Mouse (Mus musculus) thymus, adult 2 months (tissue): ENCODE data around the gene Dclk1. TPM values are rescaled to one million over a fixed set of nuclear protein-coding genes. Genes with fewer than 3 reads are reported as not detected.

Source experiments
- DNase-seq: peaks from one replicate; pipeline ENCODE4 v3.0.0; 2021
- H3K27ac ChIP-seq: fragments of 200-500 bp; 2 replicates; pipeline ENCODE4 v1.5.1; 2012; ENCODE audit warnings: low read length, control low read depth; ENCODE audit not compliant: control insufficient read depth, insufficient read depth
- H3K27me3 ChIP-seq: fragments of 200-500 bp; 2 replicates; pipeline ENCODE4 v1.6.1; 2012; ENCODE audit warnings: mild to moderate bottlenecking, low read length, moderate library complexity, mixed read lengths; ENCODE audit not compliant: control insufficient read depth, insufficient read depth
- H3K36me3 ChIP-seq: fragments of 200-500 bp; 2 replicates; pipeline ENCODE4 v1.6.1; 2012; ENCODE audit warnings: mild to moderate bottlenecking, low read length, moderate library complexity; ENCODE audit not compliant: control insufficient read depth, insufficient read depth
- H3K4me1 ChIP-seq: fragments of 200-500 bp; replicated peaks from 2 replicates; pipeline ENCODE4 v1.6.1; 2012; ENCODE audit warnings: low read length; ENCODE audit not compliant: control insufficient read depth, insufficient read depth
- H3K4me3 ChIP-seq: fragments of 200-500 bp; 2 replicates; pipeline ENCODE4 v1.5.1; 2012; ENCODE audit warnings: mild to moderate bottlenecking, low read length, control low read depth, moderate library complexity; ENCODE audit not compliant: control insufficient read depth, insufficient read depth
- CTCF ChIP-seq: fragments of 200-500 bp; IDR thresholded peaks from 2 replicates; pipeline ENCODE4 v1.5.1; 2012; ENCODE audit warnings: mild to moderate bottlenecking, control low read depth, low read length, moderate library complexity, borderline replicate concordance; ENCODE audit not compliant: control insufficient read depth, poor library complexity, insufficient read depth; ENCODE audit errors: extremely low read depth
- POLR2A ChIP-seq: fragments of 200-500 bp; IDR thresholded peaks from 2 replicates; pipeline ENCODE4 v1.6.1; 2012; ENCODE audit warnings: mild to moderate bottlenecking, low read length, control low read depth, moderate library complexity; ENCODE audit not compliant: control insufficient read depth, poor library complexity, insufficient read depth; ENCODE audit errors: extremely low read depth
- WGBS: fragments of 180-500 bp; shearing (Covaris S2); methylation state at CpG from one replicate; pipeline ENCODE4 v1.1.7; 2018; 5-methylcytosine and 5-hydroxymethylcytosine counted together
- polyA plus RNA-seq: library from polyadenylated mRNA; depleted of rRNA; stranded (reverse); fragments of >200 nt; gene quantifications from 2 replicates; pipeline ENCODE4 v1.2.3, GENCODE M21; 2012

Dclk1 gene
- polyA plus RNA-seq, 1 experiment: 1.6 TPM

- H3K27ac ChIP-seq: no peak overlapping the region
- H3K4me3 ChIP-seq: no peak overlapping the region
- H3K36me3 ChIP-seq: no peaks in the 10 kb centered on the region
- WGBS: 42% methylated on average over 18 of the region's 18 CpGs
- TF ChIP-seq POLR2A: no peak
- TF ChIP-seq CTCF: no peak
- DNase-seq: no peak
- H3K27me3 ChIP-seq: no peaks in the 10 kb centered on the region
- H3K4me1 ChIP-seq: no peaks in the 10 kb centered on the region
These were observed 15.5 kb upstream of the Dclk1 start for GRCm38 (mm10) chr3:55226501-55227213.

GRCm38 (mm10) chr3:55227214-55227581, 15.0 kb upstream of the Dclk1 start:
- Histone ChIP-seq H3K27me3 (no peaks in the 10 kb centered on the region), H3K4me1 (no peaks in the 10 kb centered on the region), H3K27ac (no peak overlapping the region), H3K36me3 (no peaks in the 10 kb centered on the region), H3K4me3 (no peak overlapping the region)
- TF ChIP-seq CTCF: no peak
- no peak for TF ChIP-seq POLR2A
- no peak for DNase-seq
- 24% methylated on average over 4 of the region's 4 CpGs for WGBS

GRCm38 (mm10) chr3:55242422-55243055, 375 bp downstream of the Dclk1 start:
- Histone ChIP-seq H3K27ac (no peak overlapping the region), H3K27me3 (no peaks in the 10 kb centered on the region), H3K36me3 (no peaks in the 10 kb centered on the region), H3K4me1 (no peaks in the 10 kb centered on the region), H3K4me3 (no peak overlapping the region)
- DNase-seq: no peak
- TF ChIP-seq POLR2A (no peak), CTCF (no peak)
- 6% methylated on average over 45 of the region's 45 CpGs for WGBS

- H3K27ac ChIP-seq: no peak overlapping the region
- no peaks in the 10 kb centered on the region for H3K36me3 ChIP-seq
- no peaks in the 10 kb centered on the region for H3K4me1 ChIP-seq
- H3K27me3 ChIP-seq: no peaks in the 10 kb centered on the region
- no peak for DNase-seq
- no peak for TF ChIP-seq CTCF
- TF ChIP-seq POLR2A: no peak
- no peak overlapping the region for H3K4me3 ChIP-seq
- 10% methylated on average over 8 of the region's 8 CpGs for WGBS
These were observed 900 bp downstream of the Dclk1 start for GRCm38 (mm10) chr3:55243056-55243471.

GRCm38 (mm10) chr3:55244087-55244486, 1.9 kb downstream of the Dclk1 start:
- no peak overlapping the region for H3K4me3 ChIP-seq
- WGBS: 72% methylated on average over 6 of the region's 6 CpGs
- TF ChIP-seq CTCF: no peak
- no peak for TF ChIP-seq POLR2A

GRCm38 (mm10) chr3:55246618-55247272, 4.6 kb downstream of the Dclk1 start:
- DNase-seq: no peak
- H3K4me1 ChIP-seq: no peaks in the 10 kb centered on the region
- H3K36me3 ChIP-seq: no peaks in the 10 kb centered on the region
- 90% methylated on average over 12 of the region's 12 CpGs for WGBS
- TF ChIP-seq POLR2A (no peak), CTCF (no peak)
- H3K27me3 ChIP-seq: no peaks in the 10 kb centered on the region
- no peak overlapping the region for H3K4me3 ChIP-seq
- no peak overlapping the region for H3K27ac ChIP-seq

More at GRCm38 (mm10) chr3:55244087-55244486, 1.9 kb downstream of the Dclk1 start:
- H3K36me3 ChIP-seq: no peaks in the 10 kb centered on the region
- H3K27me3 ChIP-seq: no peaks in the 10 kb centered on the region
- H3K4me1 ChIP-seq: no peaks in the 10 kb centered on the region
- DNase-seq: no peak
- no peak overlapping the region for H3K27ac ChIP-seq
